Mouse (Mus musculus): ENCODE results near the gene Slco2a1.

GRCm38 (mm10) chr9:102992877-102993276 is 4.4 kb downstream of the Slco2a1 start:
- TF ChIP-seq CTCF (IDR thresholded peaks at IDR 0.05; ENCODE audit: insufficient read depth, low read length), result no peak
- no peak for TF ChIP-seq POLR2A (IDR thresholded peaks at IDR 0.05; ENCODE audit: borderline replicate concordance, extremely low read depth, low read depth, low read length)

Measured in lung, adult 2 months (tissue).